Mouse (Mus musculus) CH12.LX (cell line): ENCODE results near the gene Nek6.

Source experiments
- BHLHE40 ChIP-seq: IDR thresholded peaks from 2 replicates; pipeline ENCODE4 v1.6.1; 2011; ENCODE audit warnings: mild to moderate bottlenecking, low read depth, low read length, improper control_type of control experiment
- CHD2 ChIP-seq: IDR thresholded peaks from 2 replicates; pipeline ENCODE4 v1.6.1; 2011; ENCODE audit warnings: low read length, improper control_type of control experiment
- CTCF ChIP-seq, 2 experiments: IDR thresholded peaks in 1 of 2; conservative IDR thresholded peaks in 1 of 2; 2 replicates each; pipeline ENCODE4 v1.5.1; 2011 to 2012; ENCODE audit warnings: low read depth in 2 of 2, low read length in 2 of 2, improper control_type of control experiment in 1 of 2, inconsistent platforms in 1 of 2, mild to moderate bottlenecking in 1 of 2, moderate library complexity in 1 of 2
- E2F4 ChIP-seq: IDR thresholded peaks from 2 replicates; pipeline ENCODE4 v1.6.1; 2011; ENCODE audit warnings: low read depth, low read length, improper control_type of control experiment; ENCODE audit not compliant: insufficient replicate concordance
- ELF1 ChIP-seq: IDR thresholded peaks from 2 replicates; pipeline ENCODE4 v1.6.1; 2014; ENCODE audit warnings: low read depth, mild to moderate bottlenecking, inconsistent platforms, low read length, improper control_type of control experiment
- EP300 ChIP-seq: IDR thresholded peaks from 2 replicates; pipeline ENCODE4 v1.6.1; 2011; ENCODE audit warnings: low read length, improper control_type of control experiment
- GABPA ChIP-seq: IDR thresholded peaks from 2 replicates; pipeline ENCODE4 v1.6.1; 2012; ENCODE audit warnings: low read depth, low read length, improper control_type of control experiment, inconsistent platforms; ENCODE audit not compliant: insufficient replicate concordance
- MXI1 ChIP-seq: IDR thresholded peaks from 2 replicates; pipeline ENCODE4 v1.6.1; 2011; ENCODE audit warnings: mild to moderate bottlenecking, low read depth, low read length, improper control_type of control experiment
- NELFE ChIP-seq: IDR thresholded peaks from 2 replicates; pipeline ENCODE4 v1.6.1; 2011; ENCODE audit warnings: low read depth, low read length, improper control_type of control experiment
- POLR2A ChIP-seq: IDR thresholded peaks from 2 replicates; pipeline ENCODE4 v1.6.1; 2011; ENCODE audit warnings: low read depth, mild to moderate bottlenecking, improper control_type of control experiment, low read length
- TCF12 ChIP-seq: IDR thresholded peaks from 2 replicates; pipeline ENCODE4 v1.6.1; 2014; ENCODE audit warnings: low read depth, mild to moderate bottlenecking, inconsistent platforms, low read length, improper control_type of control experiment
- USF1 ChIP-seq: IDR thresholded peaks from 2 replicates; pipeline ENCODE4 v1.6.1; 2014; ENCODE audit warnings: low read depth, mild to moderate bottlenecking, inconsistent platforms, low read length, improper control_type of control experiment
- USF2 ChIP-seq: conservative IDR thresholded peaks from 2 replicates; pipeline ENCODE4 v1.6.1; 2011; ENCODE audit warnings: low read depth, low read length, improper control_type of control experiment
- ZMIZ1 ChIP-seq: IDR thresholded peaks from 2 replicates; pipeline ENCODE4 v1.6.1; 2012; ENCODE audit warnings: low read depth, mild to moderate bottlenecking, inconsistent platforms, low read length, improper control_type of control experiment

DNA sequence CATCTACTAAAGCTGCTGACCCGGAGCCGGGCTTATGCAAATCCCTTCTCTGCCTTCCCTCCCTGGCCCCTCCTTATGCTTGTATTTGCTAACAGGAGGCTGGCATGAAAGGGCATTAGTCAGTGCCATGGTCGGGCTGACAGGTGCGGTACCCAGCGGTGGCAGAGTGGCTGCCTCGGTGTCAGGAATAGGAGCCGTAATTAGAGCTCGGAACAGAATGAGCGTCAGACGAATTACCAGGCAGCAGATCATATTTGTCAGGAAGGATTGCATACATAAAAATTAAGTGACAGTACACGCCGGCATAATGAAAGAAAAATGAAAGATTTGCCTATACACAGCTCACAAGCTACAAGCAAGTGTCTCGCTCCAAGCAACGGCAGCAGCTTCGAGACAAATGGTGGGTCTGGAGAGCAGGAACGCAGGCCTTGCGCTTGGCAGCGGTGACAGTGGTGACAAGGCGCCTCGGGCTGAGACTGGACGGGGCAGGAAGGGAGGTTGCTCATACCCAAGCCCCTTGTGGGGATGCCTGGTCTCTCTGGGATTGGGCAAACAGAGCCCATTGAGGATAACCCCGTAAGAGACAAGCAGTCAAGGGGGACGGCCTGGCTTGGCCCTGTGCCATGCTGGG is 60.6 kb downstream of the Nek6 start:
- TF ChIP-seq MXI1: no peak
- no peak for TF ChIP-seq USF2
- no peak for TF ChIP-seq CHD2
- TF ChIP-seq NELFE: no peak
- no peak for TF ChIP-seq CTCF (conservative IDR thresholded peaks at IDR 0.05 in 1 of 2, IDR thresholded peaks at IDR 0.05 in 1 of 2; ENCODE audit: low read depth in 2 of 2, low read length in 2 of 2)
- no peak for TF ChIP-seq ELF1
- no peak for TF ChIP-seq GABPA
- no peak for TF ChIP-seq ZMIZ1
- TF ChIP-seq POLR2A: no peak
- no peak for TF ChIP-seq BHLHE40
- no peak for TF ChIP-seq TCF12
- no peak for TF ChIP-seq E2F4
- no peak for TF ChIP-seq EP300
- no peak for TF ChIP-seq USF1
